Mouse (Mus musculus): Measurements from ENCODE around the gene Slc16a12. TPM values are rescaled to one million over a fixed set of nuclear protein-coding genes. Genes with fewer than 3 reads are reported as not detected.

Slc16a12 gene
- 3.8 and 3.9 TPM in 2 replicates for polyA plus RNA-seq (2011; ENCODE audit: insufficient read length, low read depth, missing spikeins)

- Histone ChIP-seq H3K27ac (ENCODE audit: insufficient read depth, low read length) (no peak within 1 kb of the TSS), H3K4me3 (ENCODE audit: insufficient read depth, low read length) (peak within 1 kb of the TSS; percentile 20), H3K4me1 (ENCODE audit: control insufficient read depth, insufficient read depth, low read length) (no peaks in the 10 kb centered on the region)
- TF ChIP-seq CTCF (IDR thresholded peaks at IDR 0.05; ENCODE audit: borderline replicate concordance, insufficient read depth, low read length) = no peak
- no peak for TF ChIP-seq POLR2A (IDR thresholded peaks at IDR 0.05; ENCODE audit: low read depth, low read length)
Measured at GRCm38 (mm10) chr19:34746688-34747504, at the start of gene Slc16a12. Gene Slc16a12 (minus strand): TSS chr19:34747289.

GRCm38 (mm10) chr19:34796396-34796795, 49.3 kb upstream of the Slc16a12 start:
- no peak overlapping the region for H3K27ac ChIP-seq (ENCODE audit: insufficient read depth, low read length)
- no peak overlapping the region for H3K4me3 ChIP-seq (ENCODE audit: insufficient read depth, low read length)
- no peaks in the 10 kb centered on the region for H3K4me1 ChIP-seq (ENCODE audit: control insufficient read depth, insufficient read depth, low read length)
- no peak for TF ChIP-seq CTCF (IDR thresholded peaks at IDR 0.05; ENCODE audit: borderline replicate concordance, insufficient read depth, low read length)
- no peak for TF ChIP-seq POLR2A (IDR thresholded peaks at IDR 0.05; ENCODE audit: low read depth, low read length)

GRCm38 (mm10) chr19:34782491-34782890, 35.4 kb upstream of the Slc16a12 start:
- no peak overlapping the region for H3K27ac ChIP-seq (ENCODE audit: insufficient read depth, low read length)
- H3K4me3 ChIP-seq (ENCODE audit: insufficient read depth, low read length) = no peak overlapping the region
- TF ChIP-seq POLR2A (IDR thresholded peaks at IDR 0.05; ENCODE audit: low read depth, low read length) = no peak
- TF ChIP-seq CTCF (IDR thresholded peaks at IDR 0.05; ENCODE audit: borderline replicate concordance, insufficient read depth, low read length) = no peak
- no peaks in the 10 kb centered on the region for H3K4me1 ChIP-seq (ENCODE audit: control insufficient read depth, insufficient read depth, low read length)

- TF ChIP-seq CTCF (IDR thresholded peaks at IDR 0.05; ENCODE audit: borderline replicate concordance, insufficient read depth, low read length) = no peak
- TF ChIP-seq POLR2A (IDR thresholded peaks at IDR 0.05; ENCODE audit: low read depth, low read length) = no peak
- H3K27ac ChIP-seq (ENCODE audit: insufficient read depth, low read length) = no peak overlapping the region
- H3K4me3 ChIP-seq (ENCODE audit: insufficient read depth, low read length) = no peak overlapping the region
- no peaks in the 10 kb centered on the region for H3K4me1 ChIP-seq (ENCODE audit: control insufficient read depth, insufficient read depth, low read length)
Measured at GRCm38 (mm10) chr19:34778993-34779392, 31.9 kb upstream of the Slc16a12 start.

- Histone ChIP-seq H3K4me3 (ENCODE audit: insufficient read depth, low read length) (no peak overlapping the region), H3K27ac (ENCODE audit: insufficient read depth, low read length) (no peak overlapping the region), H3K4me1 (ENCODE audit: control insufficient read depth, insufficient read depth, low read length) (no peaks in the 10 kb centered on the region)
- TF ChIP-seq CTCF (IDR thresholded peaks at IDR 0.05; ENCODE audit: borderline replicate concordance, insufficient read depth, low read length) = no peak
- no peak for TF ChIP-seq POLR2A (IDR thresholded peaks at IDR 0.05; ENCODE audit: low read depth, low read length)
Measured at GRCm38 (mm10) chr19:34778098-34778497, 31.0 kb upstream of the Slc16a12 start.

GRCm38 (mm10) chr19:34772775-34773174, 25.7 kb upstream of the Slc16a12 start:
- peak overlapping the region; percentile 73 for H3K27ac ChIP-seq (ENCODE audit: insufficient read depth, low read length)
- TF ChIP-seq CTCF (IDR thresholded peaks at IDR 0.05; ENCODE audit: borderline replicate concordance, insufficient read depth, low read length) (no peak), POLR2A (IDR thresholded peaks at IDR 0.05; ENCODE audit: low read depth, low read length) (no peak)
- H3K4me1 ChIP-seq (ENCODE audit: control insufficient read depth, insufficient read depth, low read length) = no peaks in the 10 kb centered on the region
- H3K4me3 ChIP-seq (ENCODE audit: insufficient read depth, low read length) = no peak overlapping the region

GRCm38 (mm10) chr19:34770764-34771163, 23.7 kb upstream of the Slc16a12 start:
- H3K27ac ChIP-seq (ENCODE audit: insufficient read depth, low read length) = no peak overlapping the region
- TF ChIP-seq CTCF (IDR thresholded peaks at IDR 0.05; ENCODE audit: borderline replicate concordance, insufficient read depth, low read length) (no peak), POLR2A (IDR thresholded peaks at IDR 0.05; ENCODE audit: low read depth, low read length) (no peak)
- H3K4me1 ChIP-seq (ENCODE audit: control insufficient read depth, insufficient read depth, low read length) = no peaks in the 10 kb centered on the region
- H3K4me3 ChIP-seq (ENCODE audit: insufficient read depth, low read length) = no peak overlapping the region

- Histone ChIP-seq H3K4me1 (ENCODE audit: control insufficient read depth, insufficient read depth, low read length) (no peaks in the 10 kb centered on the region), H3K27ac (ENCODE audit: insufficient read depth, low read length) (no peak overlapping the region), H3K4me3 (ENCODE audit: insufficient read depth, low read length) (no peak overlapping the region)
- no peak for TF ChIP-seq CTCF (IDR thresholded peaks at IDR 0.05; ENCODE audit: borderline replicate concordance, insufficient read depth, low read length)
- TF ChIP-seq POLR2A (IDR thresholded peaks at IDR 0.05; ENCODE audit: low read depth, low read length) = no peak
Measured at GRCm38 (mm10) chr19:34758754-34759153, 11.7 kb upstream of the Slc16a12 start.

- no peaks in the 10 kb centered on the region for H3K4me1 ChIP-seq (ENCODE audit: control insufficient read depth, insufficient read depth, low read length)
- TF ChIP-seq CTCF (IDR thresholded peaks at IDR 0.05; ENCODE audit: borderline replicate concordance, insufficient read depth, low read length) (no peak), POLR2A (IDR thresholded peaks at IDR 0.05; ENCODE audit: low read depth, low read length) (no peak)
Measured at GRCm38 (mm10) chr19:34756561-34757240, 9.6 kb upstream of the Slc16a12 start.

GRCm38 (mm10) chr19:34755680-34756079, 8.6 kb upstream of the Slc16a12 start:
- Histone ChIP-seq H3K4me3 (ENCODE audit: insufficient read depth, low read length) (no peak overlapping the region), H3K4me1 (ENCODE audit: control insufficient read depth, insufficient read depth, low read length) (no peaks in the 10 kb centered on the region), H3K27ac (ENCODE audit: insufficient read depth, low read length) (no peak overlapping the region)
- TF ChIP-seq CTCF (IDR thresholded peaks at IDR 0.05; ENCODE audit: borderline replicate concordance, insufficient read depth, low read length) (no peak), POLR2A (IDR thresholded peaks at IDR 0.05; ENCODE audit: low read depth, low read length) (no peak)

More at GRCm38 (mm10) chr19:34756561-34757240, 9.6 kb upstream of the Slc16a12 start:
- Histone ChIP-seq H3K27ac (ENCODE audit: insufficient read depth, low read length) (no peak overlapping the region), H3K4me3 (ENCODE audit: insufficient read depth, low read length) (no peak overlapping the region)

All from embryonic fibroblast, embryonic 13.5 days (primary cell).